Mouse (Mus musculus) limb, embryonic 13.5 days (tissue): ENCODE measurements at regions not wholly inside any gene's neighbourhood (a gene's known extent, or its start where the extent isn't known, plus 50 kb on each side); places are given as distances from the start of the nearest gene placed in this dataset.

ENCODE experiments used
- ATAC-seq: fragments of 200-750 bp; cut with Nextera tagmentation; 2 replicates; pipeline ENCODE4 v1.8.0; 2017; ENCODE audit warnings: low read depth, moderate number of reproducible peaks, moderate TSS enrichment; ENCODE audit not compliant: low FRiP score
- H3K27ac ChIP-seq: fragments of 300-500 bp; sonication (generic); 2 replicates; pipeline ENCODE4 v1.5.1; 2015; ENCODE audit warnings: inconsistent platforms, mild to moderate bottlenecking, moderate library complexity
- H3K27me3 ChIP-seq: fragments of 300-500 bp; sonication (generic); 2 replicates; pipeline ENCODE4 v1.6.1; 2015; ENCODE audit warnings: mild to moderate bottlenecking, inconsistent platforms
- H3K36me3 ChIP-seq: fragments of 300-500 bp; sonication (generic); 2 replicates; pipeline ENCODE4 v1.6.1; 2015; ENCODE audit warnings: inconsistent platforms, mild to moderate bottlenecking, moderate library complexity
- H3K4me1 ChIP-seq: fragments of 300-500 bp; sonication (generic); 2 replicates; pipeline ENCODE4 v1.6.1; 2015; ENCODE audit warnings: inconsistent platforms
- H3K4me2 ChIP-seq: fragments of 300-500 bp; sonication (generic); replicated peaks from 2 replicates; pipeline ENCODE4 v1.6.1; 2015; ENCODE audit warnings: inconsistent platforms, mild to moderate bottlenecking, moderate library complexity
- H3K4me3 ChIP-seq: fragments of 300-500 bp; sonication (generic); 2 replicates; pipeline ENCODE4 v1.5.1; 2015; ENCODE audit warnings: moderate library complexity, mild to moderate bottlenecking, inconsistent platforms
- H3K9ac ChIP-seq: fragments of 300-500 bp; sonication (generic); 2 replicates; pipeline ENCODE4 v1.6.1; 2015; ENCODE audit warnings: mild to moderate bottlenecking, inconsistent platforms
- H3K9me3 ChIP-seq: fragments of 300-500 bp; sonication (generic); 2 replicates; pipeline ENCODE4 v1.6.1; 2016; ENCODE audit warnings: inconsistent platforms
- WGBS: fragments of 180-500 bp; shearing (Covaris S2); methylation state at CpG from one replicate; pipeline ENCODE4 v1.1.7; 2015; 5-methylcytosine and 5-hydroxymethylcytosine counted together

DNA sequence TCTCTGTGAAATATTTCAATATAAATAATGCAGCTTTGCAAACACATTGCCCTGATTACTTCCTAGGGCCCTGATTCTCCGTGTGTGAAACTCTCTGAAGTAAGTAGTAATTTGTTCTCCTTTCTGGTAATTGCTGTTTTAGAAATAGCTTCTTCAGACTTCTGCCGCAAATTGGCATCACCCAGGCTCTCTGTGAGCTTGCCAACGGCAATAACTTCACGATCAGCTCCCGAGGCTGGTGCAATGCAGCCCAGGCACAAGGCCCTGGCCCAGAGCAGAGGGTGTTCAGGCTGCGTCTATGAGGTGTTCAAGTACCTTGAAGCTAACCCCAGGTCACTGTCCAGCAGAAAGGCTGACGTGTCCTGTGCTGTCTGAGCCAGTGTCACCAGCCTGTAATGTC, 310.8 kb upstream of the Kcnab2 start:
- ATAC-seq: no peak
- no peak overlapping the region for H3K4me2 ChIP-seq
- H3K36me3 ChIP-seq: no peaks in the 10 kb centered on the region
- no peaks in the 10 kb centered on the region for H3K4me1 ChIP-seq
- H3K9me3 ChIP-seq: peaks cover 9% of the 10 kb centered on the region; the same call in 1 of the 2 replicates
- H3K9ac ChIP-seq: no peak overlapping the region
- H3K27me3 ChIP-seq: no peaks in the 10 kb centered on the region
- no peak overlapping the region for H3K27ac ChIP-seq
- H3K4me3 ChIP-seq: no peak overlapping the region
- WGBS: 82% methylated on average over 7 of the region's 7 CpGs

DNA sequence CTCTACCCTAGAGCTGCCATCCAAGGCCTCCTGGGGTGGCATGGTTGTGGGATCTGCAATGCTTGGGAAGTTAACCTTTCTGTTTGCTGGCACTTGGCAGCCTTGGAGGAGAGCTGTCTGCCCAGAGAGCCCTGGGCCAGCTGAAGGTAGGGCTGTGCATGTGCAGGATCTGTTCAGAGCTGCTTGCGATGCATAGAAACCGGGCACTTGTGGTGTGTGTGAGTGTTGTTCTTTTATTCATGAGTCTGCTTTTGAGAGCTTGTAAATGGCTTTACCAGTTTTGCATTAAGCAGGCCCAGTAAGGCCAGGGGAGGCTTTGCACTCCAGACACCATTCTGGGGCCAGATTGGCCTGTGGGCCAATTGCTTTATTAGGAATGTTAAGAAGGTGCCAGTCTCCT, 307.3 kb upstream of the Kcnab2 start:
- no peaks in the 10 kb centered on the region for H3K9me3 ChIP-seq
- H3K9ac ChIP-seq: no peak overlapping the region
- no peaks in the 10 kb centered on the region for H3K36me3 ChIP-seq
- no peak for ATAC-seq
- WGBS: 69% methylated on average over 2 of the region's 2 CpGs
- no peak overlapping the region for H3K4me3 ChIP-seq
- H3K4me1 ChIP-seq: no peaks in the 10 kb centered on the region
- no peaks in the 10 kb centered on the region for H3K27me3 ChIP-seq
- H3K4me2 ChIP-seq: no peak overlapping the region
- no peak overlapping the region for H3K27ac ChIP-seq

DNA sequence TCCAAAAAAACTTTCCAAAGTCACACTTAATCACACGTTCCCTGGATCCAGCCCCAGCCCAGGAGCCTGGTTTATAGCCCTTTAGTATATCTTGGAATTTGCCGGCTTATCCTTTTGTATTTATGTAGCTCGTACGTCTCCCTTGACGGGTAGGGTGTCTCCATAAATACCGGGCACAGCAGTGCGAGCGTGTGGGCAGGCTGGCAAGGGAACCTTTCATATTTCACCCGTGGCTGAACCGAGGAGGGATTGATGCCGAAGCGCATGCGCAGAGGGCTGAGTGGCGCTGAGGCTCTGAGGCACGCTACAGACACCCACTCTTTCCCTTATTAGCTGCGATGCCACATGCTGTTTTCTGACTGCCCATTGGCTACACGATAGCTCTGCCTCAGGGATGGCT, 301.9 kb upstream of the Kcnab2 start:
- no peak for ATAC-seq
- H3K4me3 ChIP-seq: no peak overlapping the region
- H3K4me1 ChIP-seq: no peaks in the 10 kb centered on the region
- no peak overlapping the region for H3K9ac ChIP-seq
- no peaks in the 10 kb centered on the region for H3K27me3 ChIP-seq
- H3K9me3 ChIP-seq: no peaks in the 10 kb centered on the region
- whole genome bisulfite sequencing: 73% methylated on average over 17 of the region's 17 CpGs
- H3K36me3 ChIP-seq: no peaks in the 10 kb centered on the region
- H3K4me2 ChIP-seq: no peak overlapping the region
- no peak overlapping the region for H3K27ac ChIP-seq

DNA sequence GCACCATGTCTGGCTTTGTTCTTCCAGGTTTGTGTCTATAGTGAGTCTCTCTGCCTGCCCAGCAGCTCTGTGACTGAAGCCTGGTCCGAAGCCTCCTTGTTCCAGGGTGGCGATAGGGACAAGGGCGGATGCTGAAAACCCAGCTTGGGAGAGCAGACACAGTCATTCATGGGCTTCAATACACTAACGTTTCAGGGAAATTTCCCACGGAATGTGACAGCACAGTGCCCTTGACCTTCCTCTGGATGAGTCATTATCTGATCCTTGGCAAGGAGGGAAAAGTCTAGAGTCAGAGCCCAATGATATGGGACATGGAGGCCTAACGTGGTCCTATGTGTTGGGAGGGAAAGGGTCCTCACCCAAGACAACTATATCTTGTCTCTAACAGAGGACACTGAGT, 298.1 kb upstream of the Kcnab2 start:
- Histone ChIP-seq H3K27me3 (no peaks in the 10 kb centered on the region; the same call in 1 of the 2 replicates), H3K27ac (no peak overlapping the region), H3K4me3 (no peak overlapping the region), H3K36me3 (no peaks in the 10 kb centered on the region), H3K4me1 (peaks cover 5% of the 10 kb centered on the region; the same call in 1 of the 2 replicates), H3K9ac (no peak overlapping the region), H3K4me2 (no peak overlapping the region), H3K9me3 (no peaks in the 10 kb centered on the region)
- WGBS: 85% methylated on average over 6 of the region's 6 CpGs
- no peak for ATAC-seq

DNA sequence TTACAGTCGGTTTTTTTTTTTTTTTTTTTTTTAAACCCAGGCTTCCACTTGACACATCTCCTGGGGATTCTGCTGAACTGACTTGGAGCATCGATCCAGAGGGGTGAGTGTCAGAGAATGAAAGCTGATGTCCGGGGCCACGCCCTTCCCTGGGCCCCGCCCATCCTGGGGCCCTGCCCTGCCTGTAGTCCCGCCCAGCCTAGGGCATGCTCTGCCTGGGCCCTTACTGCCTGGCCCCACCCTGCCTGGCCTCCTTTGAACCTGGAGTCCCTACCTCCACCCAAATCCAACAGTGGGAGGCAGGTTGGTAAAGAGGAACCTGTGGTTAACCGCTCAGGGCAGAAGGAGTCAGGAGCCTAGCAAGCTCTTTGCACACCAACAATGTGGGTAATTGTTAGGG, 293.7 kb upstream of the Kcnab2 start:
- H3K27me3 ChIP-seq: no peaks in the 10 kb centered on the region; the same call in 1 of the 2 replicates
- 60% methylated on average over 7 of the region's 7 CpGs for WGBS
- no peak overlapping the region for H3K9ac ChIP-seq
- H3K9me3 ChIP-seq: peaks cover 8% of the 10 kb centered on the region; the same call in 1 of the 2 replicates
- H3K4me3 ChIP-seq: no peak overlapping the region
- H3K27ac ChIP-seq: no peak overlapping the region
- no peaks in the 10 kb centered on the region for H3K36me3 ChIP-seq
- ATAC-seq: peak; percentile 36; the same call in 1 of the 2 replicates
- H3K4me2 ChIP-seq: 0 out of 2 replicates have a peak overlapping the region, but pooled peaks have one; percentile 2
- peaks cover 5% of the 10 kb centered on the region; the same call in 1 of the 2 replicates for H3K4me1 ChIP-seq

DNA sequence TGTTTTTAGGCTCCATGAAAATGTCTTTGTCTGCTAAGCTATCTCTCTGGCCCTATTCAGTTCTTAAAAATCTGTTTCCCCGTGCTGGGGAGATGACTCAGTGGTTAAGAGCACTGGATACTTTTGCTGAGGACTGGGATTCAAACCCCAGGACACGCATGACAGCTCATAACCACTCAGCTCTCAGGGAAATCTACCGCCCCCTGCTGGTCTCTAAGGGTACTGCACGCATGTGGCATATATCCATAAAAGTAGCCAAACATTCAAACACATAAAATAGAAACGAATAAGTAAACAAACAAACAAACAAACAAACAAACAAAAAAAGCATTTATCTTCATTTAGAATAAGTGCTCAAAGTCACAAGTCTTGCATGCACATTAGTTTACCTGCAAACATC, 289.7 kb upstream of the Kcnab2 start:
- Histone ChIP-seq H3K36me3 (no peaks in the 10 kb centered on the region), H3K27ac (no peak overlapping the region), H3K9me3 (peaks cover 16% of the 10 kb centered on the region), H3K9ac (no peak overlapping the region), H3K4me1 (peaks cover 13% of the 10 kb centered on the region), H3K27me3 (no peaks in the 10 kb centered on the region), H3K4me2 (no peak overlapping the region), H3K4me3 (no peak overlapping the region)
- no peak for ATAC-seq
- WGBS: 80% methylated on average over 5 of the region's 5 CpGs

DNA sequence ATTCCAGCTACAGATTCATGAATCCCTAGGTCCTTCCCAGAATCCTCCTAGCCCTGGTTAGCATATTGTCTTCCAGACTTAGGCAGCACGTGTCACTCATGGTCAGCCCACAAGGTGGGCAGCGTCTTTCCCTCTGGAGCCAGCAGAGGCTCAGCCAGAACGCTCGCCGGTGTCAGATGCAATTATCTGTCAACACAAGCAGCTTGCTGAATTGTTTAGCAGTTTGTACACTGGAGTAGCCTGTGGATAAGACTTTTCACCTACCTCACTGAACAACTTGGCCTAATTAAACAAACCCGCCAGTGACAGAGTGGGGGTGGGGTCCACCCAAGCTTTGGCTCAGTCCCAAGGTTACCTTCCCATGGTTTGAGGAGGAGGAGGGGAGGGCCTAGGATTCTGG, 285.4 kb upstream of the Kcnab2 start:
- Histone ChIP-seq H3K36me3 (no peaks in the 10 kb centered on the region), H3K4me2 (no peak overlapping the region), H3K9me3 (peaks cover 16% of the 10 kb centered on the region), H3K27me3 (no peaks in the 10 kb centered on the region), H3K4me1 (peaks cover 8% of the 10 kb centered on the region), H3K27ac (no peak overlapping the region), H3K9ac (no peak overlapping the region), H3K4me3 (no peak overlapping the region)
- WGBS: 33% methylated on average over 6 of the region's 6 CpGs
- ATAC-seq: no peak

DNA sequence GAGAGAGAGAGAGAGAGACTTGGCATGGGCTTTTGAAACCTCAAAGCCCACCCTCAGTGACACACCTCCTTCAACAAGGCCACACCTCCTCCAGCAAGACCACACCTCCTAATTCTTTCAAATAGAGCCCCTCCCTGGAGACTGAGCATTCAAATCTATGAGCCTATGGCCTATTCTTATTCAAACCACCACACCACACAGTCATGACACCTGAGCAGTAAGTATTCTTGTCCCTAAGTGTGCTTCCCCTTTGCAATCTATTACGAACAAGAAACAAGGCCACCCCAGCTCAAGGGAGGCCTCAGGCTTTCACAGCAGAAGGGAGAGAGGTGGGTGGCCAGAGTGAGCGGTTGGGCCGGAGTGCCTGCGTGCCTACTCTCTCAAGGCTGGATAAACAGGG, 284.9 kb upstream of the Kcnab2 start:
- Histone ChIP-seq H3K4me2 (no peak overlapping the region), H3K27ac (no peak overlapping the region), H3K4me1 (peaks cover 8% of the 10 kb centered on the region), H3K4me3 (no peak overlapping the region), H3K27me3 (no peaks in the 10 kb centered on the region), H3K9ac (no peak overlapping the region), H3K9me3 (peaks cover 13% of the 10 kb centered on the region), H3K36me3 (no peaks in the 10 kb centered on the region)
- 47% methylated on average over 4 of the region's 4 CpGs for WGBS
- no peak for ATAC-seq

DNA sequence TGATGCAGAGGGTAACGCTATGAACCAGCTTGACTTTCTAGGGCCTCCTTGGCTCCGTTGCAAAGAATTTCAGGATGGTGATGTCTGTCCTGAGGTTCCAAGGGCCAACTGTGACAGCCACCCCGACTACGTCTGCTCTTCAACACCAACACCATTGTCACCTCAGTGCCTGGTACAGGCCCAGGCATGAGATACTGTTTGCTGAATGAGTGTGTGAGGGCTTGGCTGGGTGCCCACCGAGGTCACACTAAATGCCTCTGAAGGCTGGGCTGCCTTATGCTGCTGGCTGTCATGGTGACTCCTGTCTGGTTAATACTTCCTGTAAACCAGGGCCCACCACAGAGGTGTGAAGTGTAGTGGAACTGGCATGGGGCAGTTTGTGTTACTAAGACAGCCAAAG, 279.5 kb upstream of the Kcnab2 start:
- no peak overlapping the region for H3K4me2 ChIP-seq
- WGBS: 84% methylated on average over 5 of the region's 5 CpGs
- H3K4me1 ChIP-seq: 0 out of 2 replicates have a peak, but pooled peaks cover 7% of the 10 kb centered on the region
- ATAC-seq: no peak
- H3K27ac ChIP-seq: no peak overlapping the region
- H3K36me3 ChIP-seq: no peaks in the 10 kb centered on the region
- H3K4me3 ChIP-seq: no peak overlapping the region
- H3K9me3 ChIP-seq: no peaks in the 10 kb centered on the region
- H3K9ac ChIP-seq: no peak overlapping the region
- H3K27me3 ChIP-seq: no peaks in the 10 kb centered on the region

DNA sequence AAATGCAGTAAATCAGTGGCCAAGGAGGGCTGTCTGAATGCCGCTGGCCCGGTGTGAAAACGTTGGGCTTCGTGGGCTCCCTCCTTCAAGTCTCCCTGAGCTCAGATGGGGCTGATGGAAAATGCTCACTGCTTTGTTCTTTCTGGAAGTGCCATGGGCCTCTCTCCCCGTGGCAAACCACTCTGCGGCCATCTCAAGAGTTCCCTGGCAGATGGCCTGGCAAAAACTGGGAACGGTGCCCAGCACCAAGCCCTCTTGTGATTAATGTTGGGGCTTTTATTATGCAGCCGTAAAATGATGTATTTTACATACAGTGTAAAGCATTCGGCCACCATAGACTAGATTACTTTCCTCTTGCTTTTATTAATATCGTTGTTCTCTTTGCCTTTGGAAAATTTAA, 278.9 kb upstream of the Kcnab2 start:
- Histone ChIP-seq H3K4me3 (no peak overlapping the region), H3K27ac (no peak overlapping the region), H3K27me3 (no peaks in the 10 kb centered on the region), H3K4me2 (no peak overlapping the region), H3K4me1 (0 out of 2 replicates have a peak, but pooled peaks cover 7% of the 10 kb centered on the region), H3K9ac (no peak overlapping the region), H3K9me3 (peaks cover 3% of the 10 kb centered on the region; the same call in 1 of the 2 replicates), H3K36me3 (no peaks in the 10 kb centered on the region)
- WGBS: 64% methylated on average over 10 of the region's 10 CpGs
- ATAC-seq: no peak

DNA sequence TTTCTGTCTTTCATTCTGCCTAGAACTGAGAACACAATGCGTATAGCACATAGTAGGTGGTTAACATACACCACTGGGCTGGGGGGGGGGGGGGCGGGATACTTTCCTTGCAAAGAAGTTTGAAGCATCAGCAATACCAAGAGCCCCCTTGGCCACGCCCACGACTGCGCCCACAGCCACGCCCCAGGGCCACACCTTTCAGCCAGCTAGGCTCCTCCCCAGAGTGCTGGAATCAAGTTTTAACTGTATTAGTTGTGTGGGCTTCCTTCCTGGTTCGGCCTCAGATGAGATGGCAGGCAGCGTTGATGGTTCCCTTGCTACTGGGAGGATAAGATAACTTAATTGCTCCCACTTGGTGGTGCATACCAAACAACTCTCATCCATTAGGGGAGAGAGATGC, 278.1 kb upstream of the Kcnab2 start:
- Histone ChIP-seq H3K4me2 (no peak overlapping the region), H3K27me3 (no peaks in the 10 kb centered on the region), H3K9ac (no peak overlapping the region), H3K9me3 (peaks cover 3% of the 10 kb centered on the region; the same call in 1 of the 2 replicates), H3K4me3 (no peak overlapping the region), H3K4me1 (0 out of 2 replicates have a peak, but pooled peaks cover 7% of the 10 kb centered on the region), H3K36me3 (no peaks in the 10 kb centered on the region), H3K27ac (no peak overlapping the region)
- no peak for ATAC-seq
- 86% methylated on average over 8 of the region's 8 CpGs for WGBS

DNA sequence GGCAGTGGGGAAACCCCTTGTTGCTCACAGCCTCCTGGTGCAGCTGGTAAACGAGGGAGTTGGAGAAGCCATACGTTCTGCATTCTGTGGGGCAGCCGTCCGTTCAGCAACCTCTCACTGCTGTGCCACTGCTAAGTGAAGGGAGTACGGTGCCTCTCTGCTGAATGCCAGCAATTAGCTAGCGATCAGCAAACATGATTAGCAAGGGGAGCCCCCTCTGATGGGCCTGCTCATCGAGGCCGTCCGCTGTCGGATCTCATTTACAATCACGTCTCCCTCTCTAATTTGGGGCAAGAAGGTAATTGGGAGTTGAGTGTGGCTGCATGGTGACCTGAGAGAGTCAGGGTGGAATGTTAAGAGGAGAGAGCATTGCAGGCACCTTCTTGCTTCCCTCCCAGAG, 266.7 kb upstream of the Kcnab2 start:
- no peak for ATAC-seq
- no peak overlapping the region for H3K9ac ChIP-seq
- no peak overlapping the region for H3K4me2 ChIP-seq
- no peak overlapping the region for H3K27ac ChIP-seq
- H3K36me3 ChIP-seq: no peaks in the 10 kb centered on the region
- no peaks in the 10 kb centered on the region for H3K4me1 ChIP-seq
- H3K27me3 ChIP-seq: 0 out of 2 replicates have a peak, but pooled peaks cover 9% of the 10 kb centered on the region
- H3K4me3 ChIP-seq: no peak overlapping the region
- H3K9me3 ChIP-seq: 0 out of 2 replicates have a peak, but pooled peaks cover 4% of the 10 kb centered on the region
- WGBS: 46% methylated on average over 11 of the region's 11 CpGs

DNA sequence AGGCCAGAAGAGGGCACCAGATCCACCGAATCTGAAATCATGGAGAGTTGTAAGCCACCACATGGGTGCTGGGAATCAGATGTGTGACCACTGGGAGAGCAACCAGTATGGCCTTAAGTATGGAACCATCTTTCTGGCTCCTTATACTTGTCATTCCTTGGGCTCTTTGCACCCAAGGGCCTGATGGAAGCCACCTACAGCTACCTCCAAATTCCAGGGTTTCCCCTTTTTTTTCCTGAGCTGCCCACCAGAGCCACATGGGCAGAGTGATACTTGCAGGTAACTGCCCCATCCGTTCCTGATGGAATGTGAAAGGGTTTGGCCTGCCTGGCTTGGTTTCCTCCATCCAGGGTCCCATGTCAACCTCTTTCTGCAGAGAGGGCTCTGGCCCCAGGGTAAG, 255.3 kb upstream of the Kcnab2 start:
- ATAC-seq: no peak
- WGBS: 82% methylated on average over 2 of the region's 2 CpGs

More for the DNA sequence above, 255.3 kb upstream of the Kcnab2 start:
- no peak overlapping the region for H3K27ac ChIP-seq
- no peak overlapping the region for H3K9ac ChIP-seq
- H3K27me3 ChIP-seq: peaks cover 8% of the 10 kb centered on the region; the same call in 1 of the 2 replicates
- no peak overlapping the region for H3K4me2 ChIP-seq
- H3K4me1 ChIP-seq: no peaks in the 10 kb centered on the region
- H3K36me3 ChIP-seq: no peaks in the 10 kb centered on the region
- H3K4me3 ChIP-seq: no peak overlapping the region
- H3K9me3 ChIP-seq: no peaks in the 10 kb centered on the region
